Mouse (Mus musculus) WW6 (cell line): ENCODE results near the gene Phldb2.

ENCODE experiments used
- DNase-seq: peaks from one replicate; pipeline ENCODE4 v3.0.0-alpha.2; 2013; ENCODE audit warnings: low read depth, low spot score

Phldb2 gene

GRCm38 (mm10) chr16:45953394-45953793 lies at the start of gene Phldb2:
Phldb2 (minus strand) TSS chr16:45953598.
- no peak for DNase-seq

DNA sequence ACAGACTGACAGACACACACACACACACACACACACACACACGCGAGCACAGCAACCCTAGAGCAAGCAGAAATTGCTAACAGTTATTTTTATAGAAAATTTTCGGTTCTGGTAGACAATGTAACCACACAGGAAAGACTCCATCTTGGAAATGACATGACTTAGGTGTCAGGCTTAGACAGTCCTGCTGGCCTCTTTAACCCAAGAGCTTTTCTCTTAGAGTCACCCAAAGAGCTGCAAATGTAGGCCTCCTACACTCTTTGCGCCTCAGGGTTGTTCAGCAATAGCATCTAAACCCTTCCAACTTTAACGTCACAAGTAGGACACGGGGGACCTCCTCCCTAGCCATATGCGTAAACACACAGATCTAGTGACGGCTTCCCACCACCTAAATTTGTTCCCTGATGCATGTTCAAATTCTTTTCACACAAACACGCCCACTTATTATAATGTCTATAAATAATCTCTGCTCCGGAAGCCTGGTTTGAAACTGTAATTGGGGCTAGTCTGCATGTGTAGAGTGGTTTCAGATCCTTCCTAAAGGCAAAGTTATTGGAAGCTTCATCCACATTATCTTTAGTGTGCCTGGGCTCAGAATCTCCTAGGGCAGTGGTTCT lies 48.3 kb upstream of the Phldb2 start:
- no peak for DNase-seq

GRCm38 (mm10) chr16:46000976-46001375 lies 47.6 kb upstream of the Phldb2 start:
- no peak for DNase-seq

DNA sequence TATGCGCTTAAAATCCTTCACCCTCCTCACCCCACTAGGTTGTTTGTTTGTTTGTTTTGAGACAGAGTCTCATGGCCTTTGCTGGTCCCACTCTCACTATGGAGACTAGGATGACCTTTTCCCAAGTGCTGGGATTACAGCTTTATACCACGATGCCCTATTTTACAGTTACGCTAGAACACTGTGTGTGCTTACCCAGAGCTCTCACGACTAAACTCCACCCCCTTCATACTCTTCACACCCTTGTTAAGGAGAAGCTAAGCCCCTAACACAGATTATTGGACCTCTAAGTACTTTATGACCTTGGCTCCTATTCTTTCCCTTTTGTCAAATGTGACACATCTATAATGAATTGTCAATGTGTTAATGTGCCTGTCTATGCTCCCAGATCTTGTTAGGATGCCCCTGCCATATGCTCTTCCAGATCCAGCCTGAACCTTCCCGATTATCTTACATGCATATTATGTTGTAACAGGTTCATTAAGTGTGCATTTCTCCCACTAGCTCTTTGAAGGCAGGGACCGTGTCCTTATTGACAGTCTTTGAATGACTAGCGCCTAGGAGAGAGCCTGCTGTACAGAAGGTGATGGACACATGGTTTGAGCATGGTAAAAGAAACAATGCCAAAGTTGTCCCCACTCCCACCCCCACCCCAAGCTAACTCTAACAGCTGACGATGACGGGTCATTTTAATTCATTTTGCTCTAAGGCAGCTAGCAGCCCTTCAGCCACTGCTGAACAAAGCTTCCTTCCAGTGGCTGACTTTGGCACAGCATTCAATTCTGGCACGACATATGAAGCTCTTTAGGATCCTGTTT lies 46.2 kb upstream of the Phldb2 start:
- no peak for DNase-seq

DNA sequence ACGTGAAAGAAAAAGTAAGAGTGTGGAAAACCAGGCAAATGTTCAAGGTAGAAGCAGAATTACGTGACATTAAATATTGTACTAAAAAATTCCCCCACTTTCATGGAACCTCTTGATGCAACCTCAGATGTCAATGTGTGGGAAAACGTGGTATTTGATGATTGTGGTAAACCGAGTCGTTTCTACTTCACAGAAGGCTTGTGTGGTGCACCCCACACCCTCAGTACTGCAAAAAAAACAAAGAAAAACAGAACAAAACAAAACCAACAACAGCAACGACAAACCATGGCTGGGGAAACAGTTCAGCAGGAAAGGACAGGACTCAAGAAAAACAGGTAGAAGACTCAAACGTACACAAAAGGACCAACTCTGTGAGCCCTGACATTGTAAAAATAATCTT lies 44.8 kb upstream of the Phldb2 start:
- no peak for DNase-seq

- DNase-seq: no peak
Observed at GRCm38 (mm10) chr16:45990901-45991676, 37.7 kb upstream of the Phldb2 start.

GRCm38 (mm10) chr16:45986236-45986635 lies 32.8 kb upstream of the Phldb2 start:
- DNase-seq: no peak

DNA sequence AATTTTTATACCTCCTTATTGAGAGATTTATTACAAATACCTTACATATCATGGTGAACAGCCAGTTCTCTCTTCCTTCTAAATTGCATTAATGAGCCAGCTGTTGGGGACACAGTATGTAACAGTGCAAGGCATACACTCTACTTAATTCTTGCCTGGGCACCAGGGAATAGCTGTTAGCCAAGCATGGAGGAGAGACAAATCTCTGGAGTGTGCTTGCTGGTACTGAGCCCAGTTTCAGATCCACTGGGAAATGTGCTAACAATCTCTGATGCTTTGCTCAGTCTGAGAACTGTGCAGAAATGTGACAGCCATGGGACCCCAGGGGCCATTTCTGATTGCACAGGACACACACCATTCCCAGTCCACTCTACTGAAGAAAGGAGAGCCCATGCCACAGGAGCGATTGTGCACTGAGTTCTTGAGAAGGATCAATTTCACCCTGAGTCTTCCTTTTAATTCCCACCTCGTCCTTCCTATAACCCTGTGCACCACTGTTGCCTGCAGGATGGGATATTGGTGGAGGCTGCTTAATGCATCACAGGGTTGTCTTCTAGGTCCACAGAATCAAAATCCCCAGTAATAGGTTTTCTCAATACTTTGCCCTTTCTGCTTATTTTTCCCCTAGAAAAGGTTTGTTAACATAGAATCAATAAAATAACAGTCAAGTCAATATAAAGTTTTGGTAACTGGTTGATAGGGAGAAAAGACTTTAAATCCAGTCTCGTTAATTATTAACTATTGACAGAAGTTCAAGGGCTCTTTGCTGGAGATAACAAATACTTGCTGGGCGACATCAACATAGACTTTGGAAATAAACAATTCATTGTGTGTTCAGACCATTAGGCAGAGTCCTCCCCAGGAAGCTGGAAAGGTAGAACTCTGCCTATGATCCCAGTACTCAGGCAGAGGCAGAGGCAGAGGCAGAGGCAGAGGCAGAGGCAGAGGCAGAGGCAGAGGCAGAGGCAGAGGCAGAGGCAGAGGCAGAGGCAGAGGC lies 31.5 kb upstream of the Phldb2 start:
- no peak for DNase-seq

GRCm38 (mm10) chr16:45976251-45976650 lies 22.9 kb upstream of the Phldb2 start:
- no peak for DNase-seq

- no peak for DNase-seq
Observed at GRCm38 (mm10) chr16:45973959-45974686, 20.7 kb upstream of the Phldb2 start.

GRCm38 (mm10) chr16:45970187-45970586 lies 16.8 kb upstream of the Phldb2 start:
- DNase-seq: no peak

GRCm38 (mm10) chr16:45968716-45969115 lies 15.3 kb upstream of the Phldb2 start:
- no peak for DNase-seq

- DNase-seq: peak; percentile 28
Observed at GRCm38 (mm10) chr16:45967471-45967870, 14.1 kb upstream of the Phldb2 start.

GRCm38 (mm10) chr16:45966604-45967003 lies 13.2 kb upstream of the Phldb2 start:
- no peak for DNase-seq

DNA sequence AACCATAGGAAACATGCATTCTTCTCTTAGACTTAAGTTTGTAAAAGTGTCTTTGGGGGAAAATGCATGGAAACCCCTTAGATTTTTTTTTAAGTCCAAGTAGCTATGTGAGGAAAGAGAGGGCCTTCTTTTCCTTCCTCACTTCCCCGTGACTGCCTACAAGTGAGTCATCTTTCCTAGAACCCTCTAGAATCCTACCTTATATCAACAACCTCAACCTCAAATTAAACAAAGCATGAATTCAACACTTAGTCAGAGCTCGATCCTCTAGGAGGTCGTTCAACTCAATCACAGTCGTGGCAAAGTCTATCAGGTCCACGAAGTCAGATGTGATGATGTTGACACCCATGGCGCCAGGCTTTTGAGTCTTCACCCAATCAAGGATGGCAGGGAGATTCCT lies 11.4 kb upstream of the Phldb2 start:
- DNase-seq: no peak

- no peak for DNase-seq
Observed at GRCm38 (mm10) chr16:45963837-45964236, 10.4 kb upstream of the Phldb2 start.

- no peak for DNase-seq
Observed at GRCm38 (mm10) chr16:45963088-45963487, 9.7 kb upstream of the Phldb2 start.

- no peak for DNase-seq
Observed at GRCm38 (mm10) chr16:45960978-45961377, 7.6 kb upstream of the Phldb2 start.

GRCm38 (mm10) chr16:45956390-45956950 lies 3.1 kb upstream of the Phldb2 start:
- no peak for DNase-seq

- no peak for DNase-seq
Observed at GRCm38 (mm10) chr16:45952501-45952900, 897 bp downstream of the Phldb2 start.
